Mouse (Mus musculus): ENCODE data around the gene Mast4. TPM values are rescaled to one million over a fixed set of nuclear protein-coding genes. Genes with fewer than 3 reads are reported as not detected.

Gene Mast4
- total and polyA plus RNA-seq, 3 experiments, result 0.99 to 7.4 (median 6.1) TPM

- dilution Hi-C loops (cut with MboI; ENCODE audit: extremely low pct_ligation_motif_present, extremely low pct_unique_long_range_greater_than_20kb, low sequenced_read_pairs), result no loop called here
- H3K4me2 ChIP-seq (ENCODE audit: insufficient read depth, low read depth, poor library complexity, severe bottlenecking), result no peak overlapping the region
- H3K4me1 ChIP-seq (ENCODE audit: control insufficient read depth in 1 of 2, insufficient read depth in 2 of 2), result peaks cover 5 to 7% of the 10 kb centered on the region in 2 experiments
- no peak for DNase-seq (ENCODE audit: extremely low read depth)
- no peak overlapping the region for H3K27ac ChIP-seq (ENCODE audit: insufficient read depth, low read depth)
- peaks cover 0 to 19% of the 10 kb centered on the region in 2 experiments for H3K36me3 ChIP-seq (replicated peaks in 1 of 2; ENCODE audit: control insufficient read depth in 1 of 2, insufficient read depth in 1 of 2, low read length in 1 of 2)
- H3K27me3 ChIP-seq (replicated peaks), result no peaks in the 10 kb centered on the region
- in situ Hi-C loops (cut with MboI; ENCODE audit: low pct_ligation_motif_present, low pct_unique_long_range_greater_than_20kb, low sequenced_read_pairs), result no loop called here
- H3K9me3 ChIP-seq (replicated peaks; ENCODE audit: low read length), result no peaks in the 10 kb centered on the region
- no peak overlapping the region for H3K4me3 ChIP-seq (replicated peaks in 1 of 3; ENCODE audit: low read depth in 2 of 3, low read length in 2 of 3, poor library complexity in 1 of 3)
- H3K79me2 ChIP-seq (replicated peaks; ENCODE audit: control insufficient read depth, extremely low read depth, insufficient read depth, poor library complexity, severe bottlenecking), result no peaks in the 10 kb centered on the region
- TF ChIP-seq CTCF (conservative IDR thresholded peaks at IDR 0.05 in 1 of 2, IDR thresholded peaks at IDR 0.05 in 1 of 2; ENCODE audit: low read depth in 2 of 2, low read length in 2 of 2) (no peak), EP300 (IDR thresholded peaks at IDR 0.05; ENCODE audit: low read length) (no peak), GABPA (IDR thresholded peaks at IDR 0.05; ENCODE audit: insufficient replicate concordance, low read depth, low read length) (no peak), MAX (IDR thresholded peaks at IDR 0.05; ENCODE audit: low read length) (no peak), TBP (conservative IDR thresholded peaks at IDR 0.05; ENCODE audit: low read depth, low read length) (no peak), ZNF384 (IDR thresholded peaks at IDR 0.05; ENCODE audit: low read depth, low read length) (no peak), NELFE (IDR thresholded peaks at IDR 0.05; ENCODE audit: low read depth, low read length) (no peak), MXI1 (IDR thresholded peaks at IDR 0.05; ENCODE audit: low read depth, low read length) (no peak)
- no peak overlapping the region for H3K9ac ChIP-seq (ENCODE audit: insufficient read depth, low read depth)
Observed at GRCm38 (mm10) chr13:103369194-103369593, 34.9 kb upstream of the Mast4 start.

GRCm38 (mm10) chr13:103363181-103363580 is 28.9 kb upstream of the Mast4 start:
- no peaks in the 10 kb centered on the region for H3K27me3 ChIP-seq (replicated peaks)
- TF ChIP-seq POLR2A (IDR thresholded peaks at IDR 0.05; ENCODE audit: low read depth, low read length), result no peak
- TF ChIP-seq MAZ (IDR thresholded peaks at IDR 0.05; ENCODE audit: low read depth, low read length), result no peak
- TF ChIP-seq ZC3H11A (IDR thresholded peaks at IDR 0.05; ENCODE audit: low read depth, low read length), result no peak
- no peak for TF ChIP-seq HCFC1 (IDR thresholded peaks at IDR 0.05; ENCODE audit: low read depth, low read length)
- TF ChIP-seq USF2 (conservative IDR thresholded peaks at IDR 0.05; ENCODE audit: low read depth, low read length), result no peak
- TF ChIP-seq SMC3 (IDR thresholded peaks at IDR 0.05; ENCODE audit: low read depth, low read length), result no peak
- no peak for TF ChIP-seq MYC (IDR thresholded peaks at IDR 0.05; ENCODE audit: low read depth, low read length)
- no peak for TF ChIP-seq RAD21 (IDR thresholded peaks at IDR 0.05; ENCODE audit: low read depth, low read length)
- no peak for TF ChIP-seq BHLHE40 (IDR thresholded peaks at IDR 0.05; ENCODE audit: low read depth, low read length)
- TF ChIP-seq EP300 (IDR thresholded peaks at IDR 0.05; ENCODE audit: low read length), result no peak
- TF ChIP-seq GABPA (IDR thresholded peaks at IDR 0.05; ENCODE audit: insufficient replicate concordance, low read depth, low read length), result no peak
- TF ChIP-seq CTCF (conservative IDR thresholded peaks at IDR 0.05 in 1 of 2, IDR thresholded peaks at IDR 0.05 in 1 of 2; ENCODE audit: low read depth in 2 of 2, low read length in 2 of 2), result no peak
- TF ChIP-seq USF1 (IDR thresholded peaks at IDR 0.05; ENCODE audit: low read depth, low read length), result no peak
- no peak overlapping the region for H3K4me2 ChIP-seq (ENCODE audit: insufficient read depth, low read depth, poor library complexity, severe bottlenecking)
- peaks cover 11% of the 10 kb centered on the region for H3K79me2 ChIP-seq (replicated peaks; ENCODE audit: control insufficient read depth, extremely low read depth, insufficient read depth, poor library complexity, severe bottlenecking)
- DNase-seq (ENCODE audit: extremely low read depth), result no peak
- H3K4me3 ChIP-seq (replicated peaks in 1 of 3; ENCODE audit: low read depth in 2 of 3, low read length in 2 of 3, poor library complexity in 1 of 3), result no peak overlapping the region
- H3K9me3 ChIP-seq (replicated peaks; ENCODE audit: low read length), result no peaks in the 10 kb centered on the region
- H3K36me3 ChIP-seq (replicated peaks in 1 of 2; ENCODE audit: control insufficient read depth in 1 of 2, insufficient read depth in 1 of 2, low read length in 1 of 2), result peaks cover 21 to 40% of the 10 kb centered on the region in 2 experiments
- no peak overlapping the region for H3K9ac ChIP-seq (ENCODE audit: insufficient read depth, low read depth)
- no peak overlapping the region for H3K27ac ChIP-seq (ENCODE audit: insufficient read depth, low read depth)
- H3K4me1 ChIP-seq (ENCODE audit: control insufficient read depth in 1 of 2, insufficient read depth in 2 of 2), result peaks cover 9 to 17% of the 10 kb centered on the region in 2 experiments; a peak in 3 of 4 replicates
- dilution Hi-C loops (cut with MboI; ENCODE audit: extremely low pct_ligation_motif_present, extremely low pct_unique_long_range_greater_than_20kb, low sequenced_read_pairs) (no loop called here), in situ Hi-C loops (cut with MboI; ENCODE audit: low pct_ligation_motif_present, low pct_unique_long_range_greater_than_20kb, low sequenced_read_pairs) (no loop called here)

All from CH12.LX (cell line).